Mouse (Mus musculus) retina, postnatal 7 days (tissue): ENCODE data around the gene Gm16442.
"Not testable (repeated sequence)": the region's sequence is repeated elsewhere in the genome, so short reads cannot be mapped to it uniquely, and the experiment has no call there.

Source experiments
- DNase-seq: peaks from one replicate; pipeline ENCODE4 v3.0.0-alpha.2; 2012; ENCODE audit warnings: low read depth, low spot score

Gene Gm16442

GRCm38 (mm10) chr7:20122479-20122878 lies at the start of gene Gm16442:
Gene Gm16442, minus strand, starts transcription at chr7:20122579.
- not testable (repeated sequence) for DNase-seq

- not testable (repeated sequence) for DNase-seq
These were observed 45.9 kb upstream of the Gm16442 start, which contains the start of gene Vmn1r94 for GRCm38 (mm10) chr7:20168277-20168676. Gene Vmn1r94, minus strand, starts transcription at chr7:20168377.

GRCm38 (mm10) chr7:20138988-20139387 lies 16.6 kb upstream of the Gm16442 start, which contains the start of gene Vmn1r93:
Gene Vmn1r93, minus strand, starts transcription at chr7:20139088.
- not testable (repeated sequence) for DNase-seq

- DNase-seq, result not testable (repeated sequence)
These were observed 23.0 kb downstream of the Gm16442 start, which contains the start of gene Vmn1r91 for GRCm38 (mm10) chr7:20099380-20099779. Gene Vmn1r91, plus strand, starts transcription at chr7:20099680.

- DNase-seq, result not testable (repeated sequence)
These were observed 44.3 kb downstream of the Gm16442 start for GRCm38 (mm10) chr7:20078118-20078517.
